Mouse (Mus musculus) embryo, embryonic 10 days (tissue): ENCODE measurements at regions not wholly inside any gene's neighbourhood (a gene's known extent, or its start where the extent isn't known, plus 50 kb on each side); places are given as distances from the start of the nearest gene placed in this dataset.
A peak's percentile ranks its signal among the peaks of the same experiment; 100 is the strongest.

Source experiments
- DNase-seq: peaks from one replicate; pipeline ENCODE4 v3.0.0-alpha.2; 2015; ENCODE audit warnings: low spot score

GRCm38 (mm10) chr2:145003509-145003908, 164.0 kb upstream of the Slc24a3 start:
- peak; percentile 10 for DNase-seq

- DNase-seq, result no peak
These were observed 156.9 kb upstream of the Slc24a3 start for GRCm38 (mm10) chr2:145010674-145011073.

- no peak for DNase-seq
These were observed 156.3 kb upstream of the Slc24a3 start for GRCm38 (mm10) chr2:145011221-145011620.

- no peak for DNase-seq
These were observed 151.6 kb upstream of the Slc24a3 start for GRCm38 (mm10) chr2:145015951-145016350.

- no peak for DNase-seq
These were observed 150.6 kb upstream of the Slc24a3 start for GRCm38 (mm10) chr2:145016939-145017338.

GRCm38 (mm10) chr2:145017625-145018167, 149.9 kb upstream of the Slc24a3 start:
- no peak for DNase-seq

- DNase-seq, result no peak
These were observed 119.8 kb upstream of the Slc24a3 start for GRCm38 (mm10) chr2:145047743-145048142.

- no peak for DNase-seq
These were observed 117.7 kb upstream of the Slc24a3 start for GRCm38 (mm10) chr2:145049655-145050376.

- DNase-seq, result no peak
These were observed 115.1 kb upstream of the Slc24a3 start for GRCm38 (mm10) chr2:145052405-145052804.

GRCm38 (mm10) chr2:145056219-145056618, 111.3 kb upstream of the Slc24a3 start:
- DNase-seq, result no peak

- peak; percentile 4 for DNase-seq
These were observed 110.8 kb upstream of the Slc24a3 start for GRCm38 (mm10) chr2:145056762-145057161.

- DNase-seq, result no peak
These were observed 97.6 kb upstream of the Slc24a3 start for GRCm38 (mm10) chr2:145069931-145070330.

GRCm38 (mm10) chr2:145081926-145082325, 85.6 kb upstream of the Slc24a3 start:
- DNase-seq, result no peak

- no peak for DNase-seq
These were observed 82.9 kb upstream of the Slc24a3 start for GRCm38 (mm10) chr2:145084621-145085020.

- no peak for DNase-seq
These were observed 81.4 kb upstream of the Slc24a3 start for GRCm38 (mm10) chr2:145086118-145086517.

- DNase-seq, result no peak
These were observed 64.3 kb upstream of the Slc24a3 start for GRCm38 (mm10) chr2:145103295-145103694.

- DNase-seq, result no peak
These were observed 55.9 kb upstream of the Slc24a3 start for GRCm38 (mm10) chr2:145111615-145112014.

GRCm38 (mm10) chr2:145115043-145115442, 52.5 kb upstream of the Slc24a3 start:
- no peak for DNase-seq
